Mouse (Mus musculus) MN1 (cell line): Measurements from ENCODE around the gene 4930583I09Rik.

Experiments used
- DNase-seq: peaks from one replicate; pipeline ENCODE4 v3.0.0-alpha.2; 2016; ENCODE audit warnings: low spot score

4930583I09Rik gene

GRCm38 (mm10) chr17:64802168-64802955 is 33.5 kb downstream of the 4930583I09Rik start:
- DNase-seq, result peak; percentile 66

- DNase-seq, result no peak
These were observed 43.2 kb downstream of the 4930583I09Rik start for GRCm38 (mm10) chr17:64792623-64793022.

GRCm38 (mm10) chr17:64792076-64792475 is 43.8 kb downstream of the 4930583I09Rik start:
- DNase-seq, result no peak

GRCm38 (mm10) chr17:64789175-64789574 is 46.7 kb downstream of the 4930583I09Rik start:
- no peak for DNase-seq

GRCm38 (mm10) chr17:64788301-64788700 is 47.6 kb downstream of the 4930583I09Rik start:
- DNase-seq, result no peak

GRCm38 (mm10) chr17:64785961-64786360 is 49.9 kb downstream of the 4930583I09Rik start:
- DNase-seq, result peak; percentile 28
